Mouse (Mus musculus): ENCODE results near the gene Elmo3.

Gene Elmo3

GRCm38 (mm10) chr8:105326968-105327367 lies 21.6 kb downstream of the Elmo3 start:
- no peak for DNase-seq (ENCODE audit: low read depth)

DNA sequence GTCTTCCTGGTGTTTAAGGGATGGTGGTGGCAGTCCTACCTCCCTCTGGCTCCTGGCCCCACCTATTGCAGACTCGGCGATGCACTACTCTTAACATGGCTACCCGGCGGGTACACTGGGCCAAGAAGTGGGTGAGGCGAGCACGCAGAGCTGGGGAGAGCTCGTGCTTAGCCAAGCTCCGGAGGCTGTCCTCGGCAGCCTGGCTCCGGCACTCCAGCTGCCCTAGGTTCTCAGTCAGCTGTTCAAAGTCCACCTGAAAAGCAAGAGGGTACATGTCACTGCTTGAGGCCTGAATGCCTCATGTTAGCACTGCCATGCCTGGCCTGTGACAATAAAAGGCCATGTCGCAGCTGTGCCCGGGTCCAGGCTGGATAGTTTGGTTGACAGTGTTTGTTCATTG lies 24.9 kb downstream of the Elmo3 start:
- no peak for DNase-seq (ENCODE audit: low read depth)

- no peak for DNase-seq (ENCODE audit: low read depth)
These were observed 26.1 kb downstream of the Elmo3 start for GRCm38 (mm10) chr8:105331469-105331868.

DNA sequence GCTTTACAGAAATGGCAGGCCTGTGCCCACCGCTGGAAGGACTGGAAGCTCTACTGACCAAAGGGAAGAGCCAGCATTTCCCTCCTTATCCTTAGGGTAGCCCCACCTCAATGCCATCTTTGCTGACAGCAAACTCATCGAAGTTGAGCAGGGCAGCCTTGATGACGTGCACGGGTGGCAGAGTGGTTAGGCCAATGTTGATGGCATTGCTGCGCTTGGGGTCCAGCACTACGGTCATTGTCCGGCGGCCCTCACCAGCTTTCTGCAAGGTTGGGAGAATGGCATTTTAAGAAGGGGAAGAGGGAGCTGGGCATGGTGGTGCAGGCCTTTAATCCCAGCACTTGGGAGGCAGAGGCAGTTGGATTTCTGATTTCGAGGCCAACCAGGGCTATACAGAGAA lies 26.5 kb downstream of the Elmo3 start:
- no peak for DNase-seq (ENCODE audit: low read depth)

DNA sequence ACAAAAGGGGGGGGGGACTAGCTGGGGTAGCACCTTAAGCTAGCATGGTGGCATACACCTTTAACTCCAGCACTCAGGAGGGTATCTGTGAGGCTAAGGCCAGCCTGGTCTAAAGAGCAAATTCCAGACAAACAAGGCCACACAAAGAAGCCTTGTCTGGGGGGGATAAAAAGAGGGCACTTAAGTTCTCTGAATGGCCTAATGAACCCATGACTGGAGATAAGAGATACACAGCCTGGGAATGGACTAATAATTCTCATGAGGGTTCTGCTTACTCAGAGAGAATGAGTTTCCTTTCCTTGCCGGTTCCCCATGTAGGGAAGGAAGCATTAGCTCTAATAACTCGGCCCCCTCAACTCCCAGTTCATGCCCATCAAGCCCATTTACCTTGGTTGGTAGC lies 27.1 kb downstream of the Elmo3 start:
- DNase-seq (ENCODE audit: low read depth): no peak

DNA sequence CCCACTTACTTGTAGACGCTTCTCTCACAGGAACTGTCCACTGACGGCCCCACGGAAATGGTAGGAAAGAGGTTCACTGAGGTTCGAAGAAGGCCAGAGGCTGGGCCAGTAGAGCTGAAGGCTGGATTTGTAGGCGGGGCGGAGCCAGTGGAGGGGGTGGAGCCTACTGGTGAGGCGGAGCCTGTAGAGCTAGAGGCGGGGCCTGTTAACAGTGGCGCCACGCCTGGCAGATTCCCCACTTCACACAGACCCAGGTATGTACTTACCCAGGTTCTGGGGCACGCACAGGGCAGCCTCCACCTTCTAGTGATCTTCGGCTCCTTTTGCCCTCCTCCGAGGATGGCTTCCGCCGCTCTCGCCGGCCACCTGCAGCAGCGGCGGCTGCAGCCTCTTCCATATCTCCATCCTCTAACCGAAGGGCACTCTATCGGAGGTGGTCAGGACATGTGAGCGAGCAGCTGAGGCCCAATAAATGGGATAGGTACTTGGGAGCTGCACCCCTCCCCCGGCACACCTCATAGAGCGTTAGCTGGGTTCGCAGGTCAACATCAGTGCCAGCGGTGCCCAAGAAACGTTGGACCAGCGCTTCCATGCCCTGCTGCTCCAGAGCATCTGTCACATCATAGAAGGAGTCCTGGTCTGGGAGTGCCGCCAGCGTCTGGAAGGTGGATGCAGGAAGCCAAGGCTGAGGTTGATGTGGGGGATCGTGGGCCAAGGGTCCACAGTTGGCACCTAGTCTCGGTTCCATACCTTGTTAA lies 31.2 kb downstream of the Elmo3 start:
- no peak for DNase-seq (ENCODE audit: low read depth)

GRCm38 (mm10) chr8:105338992-105339391 lies 33.6 kb downstream of the Elmo3 start:
- no peak for DNase-seq (ENCODE audit: low read depth)

- no peak for DNase-seq (ENCODE audit: low read depth)
These were observed 34.7 kb downstream of the Elmo3 start for GRCm38 (mm10) chr8:105339886-105340635.

- DNase-seq (ENCODE audit: low read depth): no peak
These were observed 36.0 kb downstream of the Elmo3 start for GRCm38 (mm10) chr8:105341399-105341798.

DNA sequence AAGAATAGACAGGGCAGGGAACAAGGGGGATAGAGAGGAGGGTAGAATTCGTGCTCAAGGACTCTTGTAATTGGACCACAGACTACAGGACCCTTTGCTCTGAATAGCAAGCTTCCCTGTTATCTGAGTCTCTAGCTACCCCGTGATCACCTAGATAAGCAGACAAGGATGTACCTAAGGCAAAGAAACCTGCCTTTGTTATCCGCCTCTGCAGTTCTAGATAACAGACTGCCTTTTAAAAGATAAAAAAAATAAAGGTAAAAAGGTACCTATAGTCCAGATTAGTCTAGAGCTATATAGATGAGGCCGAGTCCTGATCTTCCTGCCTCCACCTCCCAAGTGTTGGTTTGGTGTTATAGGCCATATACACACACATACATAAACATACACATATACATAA lies 37.4 kb downstream of the Elmo3 start:
- DNase-seq (ENCODE audit: low read depth): no peak

GRCm38 (mm10) chr8:105343791-105344574 lies 38.6 kb downstream of the Elmo3 start:
- DNase-seq (ENCODE audit: low read depth): no peak

DNA sequence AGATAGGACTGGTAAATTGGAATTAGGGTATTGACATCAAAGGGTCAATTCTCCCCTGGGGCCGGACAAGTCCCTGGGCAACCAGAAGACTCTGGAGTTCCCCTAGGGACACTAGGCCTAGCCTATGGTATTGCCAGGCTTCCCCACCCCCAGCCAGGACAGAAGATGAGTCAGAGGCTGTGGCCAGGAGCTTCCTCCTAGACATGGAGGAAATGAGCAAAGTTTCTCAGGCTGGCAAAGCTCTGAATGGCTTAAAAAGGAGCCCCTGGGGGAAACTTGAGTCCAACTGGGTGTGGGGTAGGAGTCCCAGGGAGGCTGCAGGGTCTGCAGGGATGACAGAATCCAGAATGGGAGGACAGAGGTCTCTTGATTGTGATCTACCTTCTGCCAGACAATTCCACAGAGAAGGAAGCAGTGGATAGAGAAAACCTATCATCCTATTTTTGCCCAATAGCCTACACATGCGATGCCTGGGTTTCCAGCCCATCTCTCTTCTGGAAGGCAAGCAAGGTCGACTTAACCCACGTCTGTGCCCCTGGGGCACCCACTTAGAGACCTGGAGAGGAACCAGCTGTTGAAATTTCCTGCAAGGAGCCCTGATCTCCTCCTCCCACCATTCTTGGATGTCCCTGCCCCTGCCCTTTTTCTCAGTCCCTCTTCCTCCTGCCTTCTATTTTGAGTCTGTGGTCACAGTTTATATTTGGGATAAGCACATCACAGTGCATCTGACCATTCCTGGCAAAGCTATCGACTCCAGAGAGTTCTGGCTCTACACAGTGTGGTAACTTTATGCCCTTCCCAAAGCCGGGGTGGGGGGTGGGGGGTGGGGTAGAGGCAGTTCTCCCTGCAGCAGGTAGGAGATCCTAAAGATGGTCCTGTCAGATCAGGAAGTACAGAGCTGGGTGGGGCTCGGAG lies 39.9 kb downstream of the Elmo3 start:
- no peak for DNase-seq (ENCODE audit: low read depth)

GRCm38 (mm10) chr8:105346611-105347427 lies 41.4 kb downstream of the Elmo3 start:
- no peak for DNase-seq (ENCODE audit: low read depth)

- DNase-seq (ENCODE audit: low read depth): peak; percentile 88
These were observed 42.2 kb downstream of the Elmo3 start, which contains the start of gene Fhod1 for GRCm38 (mm10) chr8:105347428-105348221. Gene Fhod1, minus strand, starts transcription at chr8:105347953.

- no peak for DNase-seq (ENCODE audit: low read depth)
These were observed 43.2 kb downstream of the Elmo3 start, which contains the start of gene Slc9a5 for GRCm38 (mm10) chr8:105348450-105349095. Gene Slc9a5, plus strand, starts transcription at chr8:105348843.

- no peak for DNase-seq (ENCODE audit: low read depth)
These were observed 43.8 kb downstream of the Elmo3 start for GRCm38 (mm10) chr8:105349096-105349771.

DNA sequence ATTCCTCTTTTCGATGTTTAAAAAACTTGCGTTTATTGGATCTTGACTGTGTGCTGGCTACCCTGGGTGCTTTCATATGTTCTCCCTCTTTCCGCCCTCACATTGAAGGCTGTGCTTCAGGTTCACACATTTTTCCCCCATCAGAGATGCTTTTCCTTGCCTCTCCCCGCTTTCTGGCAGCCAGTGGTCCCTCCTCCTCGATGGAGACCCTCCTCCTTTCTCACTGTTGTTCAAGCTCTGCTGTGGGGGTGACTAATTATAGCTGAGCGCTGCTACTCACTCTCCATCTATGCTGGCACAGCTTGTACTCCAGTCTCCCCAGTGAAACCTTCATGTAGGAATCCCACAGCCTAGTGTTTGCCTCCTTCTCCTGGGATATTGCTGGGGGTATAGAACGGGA lies 44.8 kb downstream of the Elmo3 start:
- DNase-seq (ENCODE audit: low read depth): no peak

- DNase-seq (ENCODE audit: low read depth): no peak
These were observed 48.3 kb downstream of the Elmo3 start for GRCm38 (mm10) chr8:105353583-105354135.

Data from c-Kit-positive CD71-negative TER-119-negative erythroid progenitor cells, embryonic 14.5 days (primary cell).